Mouse (Mus musculus) ES-Bruce4 (cell line): Measurements from ENCODE around the gene Taf5l.

Experiments used
- CTCF ChIP-seq: IDR thresholded peaks from one replicate; pipeline ENCODE4 v1.8.1; 2011; ENCODE audit warnings: low read depth, low read length
- EP300 ChIP-seq: IDR thresholded peaks from 2 replicates; pipeline ENCODE4 v1.6.1; 2011; ENCODE audit warnings: low read depth, low read length; ENCODE audit not compliant: insufficient read depth
- POLR2A ChIP-seq: IDR thresholded peaks from one replicate; pipeline ENCODE4 v1.8.1; 2011; ENCODE audit warnings: low read length; ENCODE audit not compliant: insufficient read depth

DNA sequence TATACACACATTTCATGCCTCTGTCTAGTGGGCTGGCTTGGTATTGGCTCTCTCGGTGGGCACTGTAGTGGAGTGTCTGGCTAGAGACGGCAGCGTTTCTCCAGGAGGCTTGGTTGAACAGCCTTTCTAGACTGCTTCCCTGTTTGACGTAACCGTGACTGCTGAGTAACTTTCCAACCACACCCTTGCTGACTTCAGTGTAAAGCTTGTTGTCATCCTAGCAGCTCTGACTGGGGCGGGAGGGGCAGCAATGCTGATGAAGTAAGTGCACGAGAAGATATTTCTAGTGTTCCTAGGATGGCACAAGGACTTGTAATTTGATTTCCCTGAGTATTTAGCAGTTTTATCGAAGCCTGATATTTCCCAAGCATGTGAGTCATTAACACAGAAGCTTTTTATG lies 24.7 kb upstream of the Taf5l start:
- TF ChIP-seq CTCF, result no peak
- TF ChIP-seq POLR2A, result no peak
- no peak for TF ChIP-seq EP300
